Mouse (Mus musculus): ENCODE data around the gene Astn2.

- TF ChIP-seq CTCF (IDR thresholded peaks at IDR 0.05) (no peak), POLR2A (IDR thresholded peaks at IDR 0.05; ENCODE audit: insufficient read depth, low read depth, low read length) (no peak)
Observed at GRCm38 (mm10) chr4:66096104-66096503, 308.3 kb downstream of the Astn2 start.

Measured in heart, adult 2 months (tissue).